Mouse (Mus musculus) cortical plate, adult 2 months (tissue): ENCODE results near the gene Ldhd. TPM values are rescaled to one million over a fixed set of nuclear protein-coding genes. Genes with fewer than 3 reads are reported as not detected.

Experiments used
- H3K27ac ChIP-seq: fragments of 200-500 bp; 2 replicates; pipeline ENCODE4 v1.5.1; 2012; ENCODE audit warnings: low read length, control low read depth, inconsistent platforms; ENCODE audit not compliant: insufficient read depth
- H3K4me1 ChIP-seq: fragments of 200-500 bp; 2 replicates; pipeline ENCODE4 v1.6.1; 2011; ENCODE audit warnings: low read length; ENCODE audit not compliant: control insufficient read depth, insufficient read depth
- H3K4me3 ChIP-seq: fragments of 200-500 bp; 2 replicates; pipeline ENCODE4 v1.5.1; 2011; ENCODE audit warnings: mild to moderate bottlenecking, low read length, control low read depth; ENCODE audit not compliant: insufficient read depth
- CTCF ChIP-seq: fragments of 200-500 bp; IDR thresholded peaks from 2 replicates; pipeline ENCODE4 v1.5.1; 2011; ENCODE audit warnings: mild to moderate bottlenecking, control low read depth, low read length; ENCODE audit not compliant: insufficient read depth; ENCODE audit errors: extremely low read depth
- POLR2A ChIP-seq: fragments of 200-500 bp; IDR thresholded peaks from 2 replicates; pipeline ENCODE4 v1.6.1; 2011; ENCODE audit warnings: mild to moderate bottlenecking, low read length, control low read depth; ENCODE audit not compliant: insufficient read depth; ENCODE audit errors: extremely low read depth
- polyA plus RNA-seq: library from polyadenylated mRNA; depleted of rRNA; stranded (reverse); fragments of >200 nt; gene quantifications from 2 replicates; pipeline ENCODE4 v1.2.3, GENCODE M21; 2012; rRNA removed

The Ldhd gene
- polyA plus RNA-seq, 1 experiment = 21.6 TPM

- TF ChIP-seq CTCF (no peak), POLR2A (no peak)
- Histone ChIP-seq H3K4me1 (no peaks in the 10 kb centered on the region), H3K27ac (no peak overlapping the region), H3K4me3 (no peak overlapping the region)
Measured at GRCm38 (mm10) chr8:111584946-111585345, 45.2 kb downstream of the Ldhd start.

- TF ChIP-seq POLR2A (no peak), CTCF (no peak)
- H3K4me3 ChIP-seq = no peak overlapping the region
- H3K27ac ChIP-seq = no peak overlapping the region
- no peaks in the 10 kb centered on the region for H3K4me1 ChIP-seq
Measured at GRCm38 (mm10) chr8:111582386-111582785, 47.8 kb downstream of the Ldhd start.

GRCm38 (mm10) chr8:111580306-111580705 is 49.9 kb downstream of the Ldhd start:
- Histone ChIP-seq H3K27ac (no peak overlapping the region), H3K4me3 (no peak overlapping the region), H3K4me1 (peaks cover 6% of the 10 kb centered on the region)
- TF ChIP-seq POLR2A = no peak
- TF ChIP-seq CTCF = no peak

GRCm38 (mm10) chr8:111579318-111579717 is 50.9 kb downstream of the Ldhd start:
- Histone ChIP-seq H3K4me3 (no peak overlapping the region), H3K4me1 (peaks cover 6% of the 10 kb centered on the region), H3K27ac (no peak overlapping the region)
- TF ChIP-seq POLR2A = no peak
- no peak for TF ChIP-seq CTCF

GRCm38 (mm10) chr8:111577880-111578533 is 52.2 kb downstream of the Ldhd start:
- Histone ChIP-seq H3K27ac (no peak overlapping the region), H3K4me3 (no peak overlapping the region), H3K4me1 (peaks cover 6% of the 10 kb centered on the region)
- no peak for TF ChIP-seq CTCF
- no peak for TF ChIP-seq POLR2A

- Histone ChIP-seq H3K4me3 (no peak overlapping the region), H3K27ac (no peak overlapping the region)
- TF ChIP-seq CTCF (no peak), POLR2A (no peak)
Measured at GRCm38 (mm10) chr8:111576501-111576900, 53.7 kb downstream of the Ldhd start.

GRCm38 (mm10) chr8:111575492-111575891 is 54.7 kb downstream of the Ldhd start:
- Histone ChIP-seq H3K4me1 (peaks cover 6% of the 10 kb centered on the region), H3K27ac (no peak overlapping the region), H3K4me3 (no peak overlapping the region)
- no peak for TF ChIP-seq POLR2A
- no peak for TF ChIP-seq CTCF

More at GRCm38 (mm10) chr8:111576501-111576900, 53.7 kb downstream of the Ldhd start:
- H3K4me1 ChIP-seq = peaks cover 6% of the 10 kb centered on the region

GRCm38 (mm10) chr8:111574016-111574415 is 56.2 kb downstream of the Ldhd start:
- Histone ChIP-seq H3K4me1 (peaks cover 6% of the 10 kb centered on the region), H3K4me3 (no peak overlapping the region), H3K27ac (no peak overlapping the region)
- no peak for TF ChIP-seq POLR2A
- no peak for TF ChIP-seq CTCF

Other genes with a start within 250 kb of the Ldhd start
- gene Fa2h, start 236.6 kb downstream of the Ldhd start, polyA plus RNA-seq = 53.4 and 67.1 TPM in 2 replicates
- 14.6 and 15.2 TPM in 2 replicates for gene Wdr59, start 108.3 kb downstream of the Ldhd start, polyA plus RNA-seq
- gene Znrf1, start 94.3 kb downstream of the Ldhd start, polyA plus RNA-seq = 165 and 166 TPM in 2 replicates
- 27.0 and 28.7 TPM in 2 replicates for gene Zfp1, start 13.0 kb upstream of the Ldhd start, polyA plus RNA-seq
- 0.25 TPM in 1 of 2 replicates, not detected in the other for gene Ctrb1, start 60.6 kb upstream of the Ldhd start, polyA plus RNA-seq
- gene Bcar1, start 113.4 kb upstream of the Ldhd start, polyA plus RNA-seq = 52.3 and 56.5 TPM in 2 replicates
- 78.9 and 87.7 TPM in 2 replicates for gene Cfdp1, start 223.9 kb upstream of the Ldhd start, polyA plus RNA-seq
- gene Tmem170, start 246.4 kb upstream of the Ldhd start, polyA plus RNA-seq = 3.3 and 3.4 TPM in 2 replicates